Mouse (Mus musculus): ENCODE measurements around the gene Bend5.
A peak's percentile ranks its signal among the peaks of the same experiment; 100 is the strongest.

Bend5 gene

GRCm38 (mm10) chr4:111414818-111415488 is at the start of gene Bend5:
Bend5 (plus strand) TSS chr4:111415006.
- DNase-seq, result peak; percentile 76 to 78

GRCm38 (mm10) chr4:111367771-111368170 is 47.0 kb upstream of the Bend5 start:
- DNase-seq, result no peak

DNA sequence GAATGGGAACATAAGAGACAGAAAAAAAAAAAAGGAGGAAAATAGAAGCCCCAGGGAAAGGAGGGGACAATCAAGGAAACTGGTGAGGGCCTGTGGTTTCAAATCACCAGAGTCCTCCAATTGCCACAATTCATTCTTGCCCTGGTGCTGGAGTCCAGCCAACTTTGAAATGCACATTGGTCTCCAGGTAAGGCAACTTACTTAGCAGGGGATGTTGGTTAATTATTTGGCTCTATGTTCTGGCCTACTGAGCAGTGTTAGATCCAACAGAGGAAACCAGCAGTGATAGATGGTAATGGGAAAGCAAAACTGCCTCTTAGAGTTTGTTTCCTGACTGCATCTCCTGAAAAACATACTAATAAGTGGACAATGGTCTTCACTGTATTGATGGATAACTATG is 37.6 kb upstream of the Bend5 start:
- DNase-seq, result no peak

- DNase-seq, result no peak
Measured at GRCm38 (mm10) chr4:111378071-111378470, 36.7 kb upstream of the Bend5 start.

GRCm38 (mm10) chr4:111383101-111383500 is 31.7 kb upstream of the Bend5 start:
- DNase-seq, result no peak

DNA sequence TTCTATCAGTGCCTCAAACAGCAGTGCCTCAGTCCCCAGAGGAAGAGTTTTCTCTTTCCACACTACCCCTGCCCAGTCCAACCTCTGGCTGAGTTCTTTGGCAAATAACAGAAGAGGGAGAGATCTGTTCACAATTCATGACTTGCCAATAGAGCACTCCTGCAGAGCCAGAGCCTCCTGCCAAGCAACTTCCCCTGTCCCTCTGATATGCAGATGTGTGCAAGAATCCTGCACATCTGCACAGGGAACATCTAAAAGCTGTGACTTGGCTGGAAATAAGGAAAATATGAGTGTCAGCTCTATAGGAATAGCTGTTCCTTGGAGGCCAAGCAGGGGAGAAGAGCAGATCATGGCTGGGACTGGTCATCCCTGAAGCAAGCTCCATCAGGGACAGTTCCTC is 24.1 kb upstream of the Bend5 start:
- DNase-seq, result no peak

DNA sequence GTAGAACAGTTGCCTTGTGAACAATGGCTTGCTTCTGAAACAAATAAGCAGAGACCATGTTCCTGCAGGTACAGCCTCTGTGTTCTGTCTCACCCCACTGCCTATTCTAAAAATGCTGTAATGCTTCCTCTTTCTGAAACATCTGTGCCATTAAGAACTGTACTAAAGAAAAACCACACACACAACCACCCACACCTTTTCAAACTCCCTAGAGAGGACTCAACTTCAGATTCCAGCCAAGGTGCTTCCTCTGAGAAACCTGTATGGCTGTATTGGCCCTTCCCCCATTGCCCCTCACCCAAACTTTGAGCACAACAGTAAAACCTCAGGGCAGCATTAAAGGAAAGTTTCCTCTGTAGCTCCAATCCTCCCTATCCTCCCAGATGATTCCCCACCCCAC is 15.0 kb upstream of the Bend5 start:
- DNase-seq, result peak; percentile 41 to 42

DNA sequence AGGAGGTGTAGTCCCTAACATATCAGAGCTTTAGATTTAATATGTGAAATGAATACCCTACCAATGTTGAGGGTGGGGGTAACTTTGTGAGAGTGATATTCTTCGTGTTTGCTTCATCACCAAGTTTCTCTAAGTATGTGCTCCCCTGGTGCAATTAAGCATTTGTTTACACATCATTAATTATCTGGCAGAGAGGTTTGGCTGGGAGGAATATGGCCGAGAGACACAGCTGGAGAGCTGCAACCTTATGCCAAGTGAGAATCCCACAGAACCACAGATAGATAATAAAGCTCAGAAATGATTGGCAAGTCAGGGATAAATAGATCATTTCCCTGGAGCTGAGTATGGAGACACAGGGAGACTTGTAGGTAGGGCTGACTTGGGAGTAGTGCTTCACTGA is 14.1 kb upstream of the Bend5 start:
- DNase-seq, result no peak

DNA sequence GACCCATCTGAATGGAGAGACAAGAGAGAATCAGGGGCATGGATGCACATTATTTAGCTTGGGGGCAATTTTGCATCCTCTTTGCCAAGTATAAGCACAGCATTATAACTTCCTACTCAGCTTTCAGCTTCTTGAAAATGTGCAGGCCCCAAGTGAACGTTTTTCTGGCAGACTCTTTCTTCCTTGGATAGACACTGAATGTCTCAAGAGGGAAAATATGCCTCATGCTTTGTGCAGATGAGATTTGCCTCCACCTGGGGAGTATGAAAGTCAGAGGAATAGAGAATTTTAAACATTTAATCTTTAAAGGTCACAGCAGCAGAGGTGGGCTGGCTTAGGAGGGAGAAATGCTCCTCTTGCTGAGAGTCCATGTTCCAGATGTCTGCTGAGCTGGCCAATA is 11.6 kb upstream of the Bend5 start:
- DNase-seq, result no peak

DNA sequence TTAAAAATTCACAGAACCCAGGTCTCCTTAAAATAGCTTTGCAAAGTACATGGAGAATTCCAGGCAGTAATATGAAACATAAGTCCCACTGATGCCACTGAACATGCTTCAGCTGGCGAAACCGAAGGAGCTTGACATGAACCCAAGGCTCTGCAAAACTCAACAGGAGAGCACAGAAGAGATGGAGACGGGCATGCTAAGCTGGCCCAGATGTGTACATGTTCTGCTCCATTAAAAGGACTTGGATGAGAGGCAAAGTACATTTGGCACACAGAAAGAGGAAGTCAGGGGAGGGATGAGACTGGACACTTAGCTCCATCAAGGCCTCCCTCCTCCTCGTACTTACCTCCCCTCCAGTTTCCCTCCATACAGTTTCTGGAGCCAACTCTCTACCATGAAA is 4.1 kb upstream of the Bend5 start:
- DNase-seq, result no peak

GRCm38 (mm10) chr4:111414399-111414798 is 407 bp upstream of the Bend5 start:
- DNase-seq, result no peak

GRCm38 (mm10) chr4:111416126-111416525 is 1.3 kb downstream of the Bend5 start:
- DNase-seq, result no peak

GRCm38 (mm10) chr4:111416551-111416950 is 1.7 kb downstream of the Bend5 start:
- DNase-seq, result no peak

GRCm38 (mm10) chr4:111417716-111418115 is 2.9 kb downstream of the Bend5 start:
- DNase-seq, result no peak

- DNase-seq, result no peak
Measured at GRCm38 (mm10) chr4:111419476-111419875, 4.7 kb downstream of the Bend5 start.

DNA sequence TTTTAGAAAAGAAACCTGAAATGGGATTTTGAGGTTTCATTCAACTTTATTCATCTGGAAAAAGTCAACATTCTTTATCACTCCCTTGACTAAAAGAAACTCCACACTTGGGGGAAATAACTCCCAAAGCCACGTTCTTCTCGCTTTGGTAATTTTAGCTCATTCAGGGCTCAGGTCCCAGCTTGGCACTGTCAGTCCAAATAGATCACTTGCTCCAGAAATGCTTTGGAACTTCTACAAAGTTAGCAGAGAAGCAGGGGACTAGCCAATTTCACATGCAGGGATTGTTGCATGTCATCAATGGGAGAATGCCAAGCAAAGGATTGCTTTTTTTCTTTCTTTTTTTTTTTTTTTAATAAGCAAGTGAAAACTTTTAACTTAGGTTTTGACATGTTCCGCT is 5.2 kb downstream of the Bend5 start:
- DNase-seq, result no peak

GRCm38 (mm10) chr4:111420955-111421354 is 6.1 kb downstream of the Bend5 start:
- no peak for DNase-seq

DNA sequence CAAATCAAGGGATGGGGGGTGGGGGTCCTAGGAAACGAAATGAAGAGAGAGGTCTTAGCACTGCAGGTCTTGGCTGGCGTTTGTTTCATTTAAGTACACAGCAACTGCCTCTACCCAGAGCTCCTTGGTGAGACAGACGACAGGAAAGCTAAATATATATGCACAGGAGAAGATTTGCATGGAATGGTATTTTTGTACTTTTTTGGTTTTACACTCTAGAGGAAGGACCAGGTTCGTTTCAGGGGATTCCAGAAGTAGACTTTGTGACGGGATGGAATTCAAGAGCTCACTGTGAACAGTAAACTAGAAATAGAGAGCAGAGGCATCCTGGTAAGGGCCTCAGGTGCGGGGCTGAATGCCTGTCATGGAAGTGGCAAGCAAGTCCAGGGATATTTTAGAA is 7.0 kb downstream of the Bend5 start:
- no peak for DNase-seq

- DNase-seq, result no peak
Measured at GRCm38 (mm10) chr4:111424371-111424950, 9.7 kb downstream of the Bend5 start.

- no peak for DNase-seq
Measured at GRCm38 (mm10) chr4:111425170-111425569, 10.4 kb downstream of the Bend5 start.

DNA sequence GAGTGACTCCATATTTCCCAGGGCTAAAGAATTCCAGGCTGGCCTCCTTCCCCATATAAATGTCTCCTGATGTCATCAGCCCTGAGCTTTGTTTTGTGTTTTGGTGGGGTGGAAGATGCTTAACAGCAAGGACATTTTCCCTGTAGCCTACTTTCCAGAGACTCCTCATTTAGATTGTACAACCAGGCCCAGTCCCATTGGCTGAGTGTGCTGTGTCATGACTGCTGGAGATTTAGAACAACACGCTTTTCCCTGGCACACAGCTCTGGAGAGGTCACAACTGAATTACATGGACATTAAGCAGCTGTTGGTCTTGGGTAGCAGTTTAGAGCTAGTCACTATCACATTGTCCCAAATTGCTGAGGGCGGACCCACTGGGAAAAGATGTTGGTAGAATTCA is 16.4 kb downstream of the Bend5 start:
- DNase-seq, result no peak

DNA sequence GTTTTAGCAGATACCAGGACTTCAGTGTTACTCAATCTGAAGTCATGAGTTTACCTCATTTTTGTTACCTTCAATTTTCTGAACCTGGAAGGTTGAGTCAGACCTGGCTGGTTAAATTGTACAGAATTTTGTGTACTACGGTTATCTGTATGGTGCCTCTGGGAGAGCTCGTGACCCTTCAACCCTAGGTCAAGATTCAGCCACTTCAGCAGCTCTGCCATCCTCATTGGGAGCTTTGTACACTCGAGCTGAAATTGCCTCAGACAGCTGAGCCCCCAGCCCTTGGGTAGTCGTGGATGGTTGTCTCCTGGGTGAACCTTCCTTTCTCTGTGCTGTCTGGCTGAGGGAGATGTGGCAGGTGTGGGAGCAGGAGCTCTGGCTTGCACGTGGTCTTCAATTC is 17.2 kb downstream of the Bend5 start:
- DNase-seq, result no peak

DNA sequence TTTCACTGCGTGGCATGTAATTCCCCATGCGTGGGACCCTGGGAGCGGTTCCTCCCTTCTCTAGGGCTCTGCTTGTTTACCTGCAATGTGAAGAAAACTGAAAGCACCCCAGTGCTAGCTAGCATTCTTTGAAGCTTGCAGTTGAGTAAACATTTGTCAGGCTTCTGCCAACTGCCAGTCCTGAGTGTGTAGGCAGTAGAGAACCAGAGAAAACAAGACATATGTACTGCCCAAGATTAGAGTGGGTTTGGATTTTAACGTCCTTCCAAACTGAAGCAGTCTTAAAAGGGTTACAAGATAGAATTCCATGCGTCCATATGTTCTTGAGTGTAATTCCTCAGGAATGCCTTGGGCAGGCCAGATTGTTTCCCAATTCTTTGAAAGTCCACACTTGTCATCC is 17.6 kb downstream of the Bend5 start:
- DNase-seq, result no peak

GRCm38 (mm10) chr4:111441709-111442108 is 26.9 kb downstream of the Bend5 start:
- peak; percentile 37 to 54 for DNase-seq

Data from spleen, adult 18-20 months (tissue).